In genomic region chr8:3463248-3463647, GRCm38 (mm10) we compare ENCODE assay signal across 26 mouse cellular contexts. TPM values are rescaled to one million over a fixed set of nuclear protein-coding genes. Genes with fewer than 3 reads are reported as not detected.
DNase-seq lines count a peak whose midpoint lies in the region; ATAC-seq and TF ChIP-seq lines count a peak whose summit lies in the region.
"Had no signal": no experiment of that assay in that cellular context is flagged by ENCODE, and none has a peak within 500 bp of the region (broad histone marks: within the 10 kb centered on the region; RNA-seq: fewer than 3 reads in every experiment).

No protein-coding gene starts in this region.

- no peak for TF ChIP-seq POLR2A in liver, adult 2 months (IDR thresholded peaks at IDR 0.05; ENCODE audit: extremely low read depth, insufficient read depth, low read length)

- WGBS in kidney, embryonic 16.5 days = 82% methylated on average over 2 of the region's 2 CpGs
- WGBS in liver, adult 2 months = 21% methylated on average over 2 of the region's 2 CpGs
- WGBS in liver, embryonic 11.5 days = 80% methylated on average over 2 of the region's 2 CpGs

- peak; percentile 53 for DNase-seq in kidney, adult 11 months
- DNase-seq in kidney, postnatal 10 days = no peak
- peak; percentile 39 to 49 for DNase-seq in kidney, adult 8-10 months
- DNase-seq in kidney, adult 18-20 months = no peak
- DNase-seq in kidney, postnatal 25 days = peak; percentile 31 to 62
- peak; percentile 97 for DNase-seq in liver, adult 2 months (ENCODE audit: extremely low read depth, low read depth, low spot score)
- no peak for DNase-seq in liver, embryonic 11.5 days (ENCODE audit: low spot score)
- DNase-seq: adrenal gland, adult 8-10 months; adrenal gland, postnatal 14 days; adrenal gland, postnatal 36 days; B cell, adult 2 months; cerebellum, adult 11-12 months; cerebellum, adult 2 months; cerebellum, adult 9-10 months; cerebellum, postnatal 10 days; cerebellum, postnatal 25 days had no signal

- H3K36me3 ChIP-seq in kidney, embryonic 16.5 days (ENCODE audit: insufficient read depth, low read length) = peaks cover 6% of the 10 kb centered on the region; the same call in 1 of the 2 replicates
- peaks cover 14% of the 10 kb centered on the region; the same call in 1 of the 2 replicates for H3K36me3 ChIP-seq in liver, adult 2 months (ENCODE audit: control insufficient read depth, insufficient read depth, low read length)
- peaks cover 4% of the 10 kb centered on the region; the same call in 1 of the 2 replicates for H3K36me3 ChIP-seq in liver, embryonic 11.5 days (ENCODE audit: control insufficient read depth, insufficient read depth, low read length)

- H3K27me3 ChIP-seq in kidney, embryonic 16.5 days (ENCODE audit: insufficient read depth, low read length) = no peaks in the 10 kb centered on the region
- H3K27me3 ChIP-seq in liver, adult 2 months (ENCODE audit: control insufficient read depth, insufficient read depth, low read length) = no peaks in the 10 kb centered on the region
- no peaks in the 10 kb centered on the region for H3K27me3 ChIP-seq in liver, embryonic 11.5 days (replicated peaks; ENCODE audit: control insufficient read depth, insufficient read depth, low read length)
- H3K27me3 ChIP-seq: CH12.LX; embryonic facial prominence, embryonic 12.5 days; forebrain, embryonic 13.5 days; Patski had no signal

- no peak for TF ChIP-seq CTCF in liver, adult 2 months (IDR thresholded peaks at IDR 0.05; ENCODE audit: low read depth, low read length)

- H3K27ac ChIP-seq in kidney, embryonic 16.5 days (ENCODE audit: low read length) = no peak overlapping the region
- H3K27ac ChIP-seq in liver, adult 2 months (replicated peaks; ENCODE audit: insufficient read depth, low read depth, low read length) = peak overlapping the region; percentile 78
- no peak overlapping the region for H3K27ac ChIP-seq in liver, embryonic 11.5 days (ENCODE audit: low read depth, low read length)
- H3K27ac ChIP-seq: embryonic facial prominence, embryonic 10.5 days; embryonic facial prominence, embryonic 12.5 days; forebrain, embryonic 13.5 days had no signal

- H3K4me1 ChIP-seq in kidney, embryonic 16.5 days (ENCODE audit: insufficient read depth, low read length) = peaks cover 4% of the 10 kb centered on the region; the same call in 1 of the 2 replicates
- peaks cover 34% of the 10 kb centered on the region for H3K4me1 ChIP-seq in liver, adult 2 months (ENCODE audit: control insufficient read depth, insufficient read depth, low read length)
- no peaks in the 10 kb centered on the region for H3K4me1 ChIP-seq in liver, embryonic 11.5 days (replicated peaks; ENCODE audit: control insufficient read depth, insufficient read depth, low read length)

- H3K4me2 ChIP-seq in kidney, embryonic 16.5 days (replicated peaks; ENCODE audit: low read depth, low read length) = no peak overlapping the region
- H3K4me2 ChIP-seq in liver, embryonic 11.5 days = no peak overlapping the region
- H3K4me2 ChIP-seq: embryonic facial prominence, embryonic 12.5 days; forebrain, embryonic 13.5 days had no signal

- no peak overlapping the region for H3K4me3 ChIP-seq in kidney, embryonic 16.5 days (ENCODE audit: low read length)
- no peak overlapping the region for H3K4me3 ChIP-seq in liver, adult 2 months (ENCODE audit: insufficient read depth, low read depth, low read length)
- no peak overlapping the region for H3K4me3 ChIP-seq in liver, embryonic 11.5 days (ENCODE audit: low read depth, low read length)
- H3K4me3 ChIP-seq: embryonic facial prominence, embryonic 10.5 days; embryonic facial prominence, embryonic 12.5 days; forebrain, embryonic 13.5 days had no signal

- H3K79me2 ChIP-seq in liver, adult 2 months (ENCODE audit: control insufficient read depth, insufficient read depth, low read length) = peaks cover 4% of the 10 kb centered on the region; the same call in 1 of the 2 replicates

- no peaks in the 10 kb centered on the region for H3K9me3 ChIP-seq in kidney, embryonic 16.5 days (ENCODE audit: low read length)
- no peaks in the 10 kb centered on the region for H3K9me3 ChIP-seq in liver, embryonic 11.5 days (ENCODE audit: control insufficient read depth, low read length)
- H3K9me3 ChIP-seq: embryonic facial prominence, embryonic 10.5 days; embryonic facial prominence, embryonic 12.5 days; forebrain, embryonic 13.5 days; G1E had no signal

- no peak overlapping the region for H3K9ac ChIP-seq in kidney, embryonic 16.5 days (replicated peaks; ENCODE audit: low read length)
- H3K9ac ChIP-seq in liver, adult 2 months (ENCODE audit: low read depth, low read length) = no peak overlapping the region
- no peak overlapping the region for H3K9ac ChIP-seq in liver, embryonic 11.5 days (ENCODE audit: low read depth, low read length)
- H3K9ac ChIP-seq: embryonic facial prominence, embryonic 12.5 days; forebrain, embryonic 13.5 days had no signal

- no peak for ATAC-seq in kidney, embryonic 16.5 days (ENCODE audit: low FRiP score, low TSS enrichment)
- no peak for ATAC-seq in liver, embryonic 11.5 days (replicated peaks; ENCODE audit: low FRiP score)
- ATAC-seq: activated CD4-positive, CD25-positive, alpha-beta regulatory T cell, adult 4 months; CD4-positive, CD25-positive, alpha-beta regulatory T cell, adult 4 months; forebrain, embryonic 13.5 days; Patski had no signal

RNA-seq across cellular contexts. Expression of gene Pex11g, which starts 4.2 kb away (rescaled TPM):
- 8.7 and 10.1 TPM in 2 replicates for polyA plus RNA-seq in kidney, embryonic 16.5 days (2015; fragmentation: Nextera tagmentation; extraction: Ambion mirVana)
- 23.0 and 27.8 TPM in 2 replicates for total RNA-seq in liver, adult 2 months (2014; rRNA removed)
- polyA plus RNA-seq in liver, adult 2 months (2012; rRNA removed) = 51.2 and 52.4 TPM in 2 replicates
- 3.4 and 4.3 TPM in 2 replicates for polyA plus RNA-seq in liver, embryonic 11.5 days (2014; fragmentation: Nextera tagmentation; extraction: Ambion mirVana)

RNA-seq across cellular contexts. Expression of gene Tex45, which starts 7.4 kb away (rescaled TPM):
- polyA plus RNA-seq in kidney, embryonic 16.5 days (2015; fragmentation: Nextera tagmentation; extraction: Ambion mirVana) = 0.19 TPM in 1 of 2 replicates, not detected in the other
- total RNA-seq in liver, adult 2 months (2014; rRNA removed) = 0.07 TPM in 1 of 2 replicates, not detected in the other
- polyA plus RNA-seq in liver, adult 2 months (2012; rRNA removed) = 0.28 TPM in 1 of 2 replicates, not detected in the other
- not detected in 2 replicates for polyA plus RNA-seq in liver, embryonic 11.5 days (2014; fragmentation: Nextera tagmentation; extraction: Ambion mirVana)
- total RNA-seq: adrenal gland, adult 18-20 months; adrenal gland, postnatal 14 days; adrenal gland, postnatal 36 days; CH12.LX had no signal
- polyA plus RNA-seq: activated CD4-positive, CD25-positive, alpha-beta regulatory T cell, adult 4 months; CD4-positive, CD25-positive, alpha-beta regulatory T cell, adult 4 months; G1E; Patski had no signal

RNA-seq across cellular contexts. Expression of gene Zfp358, which starts 29.7 kb away (rescaled TPM):
- polyA plus RNA-seq in kidney, embryonic 16.5 days (2015; fragmentation: Nextera tagmentation; extraction: Ambion mirVana) = 55.6 and 57.1 TPM in 2 replicates
- total RNA-seq in liver, adult 2 months (2014; rRNA removed) = 2.7 and 4.4 TPM in 2 replicates
- 20.8 and 25.9 TPM in 2 replicates for polyA plus RNA-seq in liver, adult 2 months (2012; rRNA removed)
- 8.7 and 8.9 TPM in 2 replicates for polyA plus RNA-seq in liver, embryonic 11.5 days (2014; fragmentation: Nextera tagmentation; extraction: Ambion mirVana)

RNA-seq across cellular contexts. Expression of gene Mcoln1, which starts 37.0 kb away (rescaled TPM):
- polyA plus RNA-seq in kidney, embryonic 16.5 days (2015; fragmentation: Nextera tagmentation; extraction: Ambion mirVana) = 72.2 and 73.5 TPM in 2 replicates
- 38.1 and 44.2 TPM in 2 replicates for total RNA-seq in liver, adult 2 months (2014; rRNA removed)
- 210 and 227 TPM in 2 replicates for polyA plus RNA-seq in liver, adult 2 months (2012; rRNA removed)
- polyA plus RNA-seq in liver, embryonic 11.5 days (2014; fragmentation: Nextera tagmentation; extraction: Ambion mirVana) = 36.2 and 39.8 TPM in 2 replicates

RNA-seq across cellular contexts. Expression of gene Pnpla6, which starts 51.9 kb away (rescaled TPM):
- polyA plus RNA-seq in kidney, embryonic 16.5 days (2015; fragmentation: Nextera tagmentation; extraction: Ambion mirVana) = 35.7 and 42.4 TPM in 2 replicates
- 14.4 and 15.9 TPM in 2 replicates for total RNA-seq in liver, adult 2 months (2014; rRNA removed)
- polyA plus RNA-seq in liver, adult 2 months (2012; rRNA removed) = 25.8 and 36.5 TPM in 2 replicates
- polyA plus RNA-seq in liver, embryonic 11.5 days (2014; fragmentation: Nextera tagmentation; extraction: Ambion mirVana) = 17.8 and 22.9 TPM in 2 replicates

Comparison
In these comparisons a context has a peak if more than half of its experiments do, and no peak if none do; other contexts are left out.
1. DNase-seq: peak in kidney, adult 11 months (single experiment), kidney, adult 8-10 months (2 of 2), kidney, postnatal 25 days (2 of 2) and liver, adult 2 months (single experiment); none in kidney, postnatal 10 days (single experiment), kidney, adult 18-20 months (single experiment) and liver, embryonic 11.5 days (single experiment).